Mouse (Mus musculus) ES-E14 (cell line): ENCODE measurements at regions not wholly inside any gene's neighbourhood (a gene's known extent, or its start where the extent isn't known, plus 50 kb on each side); places are given as distances from the start of the nearest gene placed in this dataset.

ENCODE experiments used
- CHD2 ChIP-seq: IDR thresholded peaks from 2 replicates; pipeline ENCODE4 v1.6.1; 2014; ENCODE audit warnings: mild to moderate bottlenecking, low read depth, low read length, inconsistent platforms
- HCFC1 ChIP-seq: IDR thresholded peaks from 2 replicates; pipeline ENCODE4 v1.6.1; 2012; ENCODE audit warnings: low read length, inconsistent platforms, borderline replicate concordance; ENCODE audit not compliant: insufficient read depth
- MAFK ChIP-seq: IDR thresholded peaks from 2 replicates; pipeline ENCODE4 v1.6.1; 2014; ENCODE audit warnings: mild to moderate bottlenecking, low read depth, low read length, inconsistent platforms; ENCODE audit not compliant: insufficient read depth
- ZC3H11A ChIP-seq: IDR thresholded peaks from 2 replicates; pipeline ENCODE4 v1.6.1; 2012; ENCODE audit warnings: low read depth, mild to moderate bottlenecking, inconsistent platforms, low read length, borderline replicate concordance
- ZNF384 ChIP-seq: IDR thresholded peaks from 2 replicates; pipeline ENCODE4 v1.6.1; 2012; ENCODE audit warnings: low read depth, low read length, inconsistent platforms

DNA sequence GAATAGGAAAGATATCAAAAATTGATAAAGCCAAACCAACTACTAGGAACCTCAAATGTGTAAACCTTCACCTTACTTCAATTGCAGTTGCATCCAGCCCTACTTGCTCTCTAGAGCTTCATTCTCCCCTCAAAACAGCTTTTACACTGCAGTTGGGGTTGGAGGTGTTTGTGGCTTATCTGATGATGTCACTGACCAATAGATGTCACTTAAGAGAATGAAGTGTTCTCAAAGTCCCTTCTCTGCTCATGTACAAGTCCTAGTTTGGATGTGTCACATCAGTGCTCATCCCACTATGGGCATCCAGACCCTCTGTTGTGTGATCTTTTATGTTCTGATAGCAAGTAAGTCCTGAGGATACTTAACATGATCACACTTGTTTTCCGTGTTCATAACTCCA lies 105.6 kb upstream of the 2210010C04Rik start:
- TF ChIP-seq ZC3H11A (no peak), CHD2 (no peak), ZNF384 (no peak), HCFC1 (no peak), MAFK (no peak)
